ENCODE assay signal across 34 mouse cellular contexts in genomic region chr8:75489035-75489678, GRCm38 (mm10). TPM values are rescaled to one million over a fixed set of nuclear protein-coding genes. Genes with fewer than 3 reads are reported as not detected.
DNase-seq lines count a peak whose midpoint lies in the region; ATAC-seq and TF ChIP-seq lines count a peak whose summit lies in the region.
"Had no signal": no experiment of that assay in that cellular context is flagged by ENCODE, and none has a peak within 500 bp of the region (broad histone marks: within the 10 kb centered on the region; RNA-seq: fewer than 3 reads in every experiment).

No protein-coding gene starts in this region.

- no peak for TF ChIP-seq CTCF in forebrain, postnatal 0 days (IDR thresholded peaks at IDR 0.05; ENCODE audit: low read depth)
- no peak for TF ChIP-seq CTCF in kidney, postnatal 0 days (IDR thresholded peaks at IDR 0.05; ENCODE audit: low read depth)

- 87% methylated on average over 13 of the region's 13 CpGs for WGBS in forebrain, embryonic 11.5 days
- 83% methylated on average over 13 of the region's 13 CpGs for WGBS in forebrain, postnatal 0 days
- WGBS in kidney, postnatal 0 days, result 69% methylated on average over 13 of the region's 13 CpGs

- 0 out of 2 replicates have a peak, but pooled peaks have one; percentile 27 for ATAC-seq in forebrain, embryonic 11.5 days (replicated peaks; ENCODE audit: low FRiP score)
- ATAC-seq in forebrain, postnatal 0 days, result no peak
- ATAC-seq in kidney, postnatal 0 days (replicated peaks; ENCODE audit: low FRiP score, low read depth), result peak; percentile 49; the same call in 1 of the 2 replicates
- ATAC-seq: forebrain, embryonic 13.5 days; midbrain, embryonic 13.5 days had no signal

- no peak overlapping the region for H3K27ac ChIP-seq in forebrain, embryonic 11.5 days (ENCODE audit: low read depth, low read length)
- no peak overlapping the region for H3K27ac ChIP-seq in forebrain, postnatal 0 days (ENCODE audit: low read depth, low read length)
- H3K27ac ChIP-seq in kidney, postnatal 0 days, result no peak overlapping the region
- H3K27ac ChIP-seq: embryonic facial prominence, embryonic 13.5 days; forebrain, embryonic 13.5 days; heart, adult 2 months; hindbrain, embryonic 14.5 days; layer of hippocampus, adult 2 months; limb, embryonic 13.5 days; macrophage; midbrain, embryonic 13.5 days; neural tube, embryonic 13.5 days; stomach, postnatal 0 days had no signal

- H3K9ac ChIP-seq in forebrain, embryonic 11.5 days (ENCODE audit: low read length), result no peak overlapping the region
- H3K9ac ChIP-seq in forebrain, postnatal 0 days, result no peak overlapping the region
- no peak overlapping the region for H3K9ac ChIP-seq in kidney, postnatal 0 days (ENCODE audit: low read depth, low read length)
- H3K9ac ChIP-seq: embryonic facial prominence, embryonic 13.5 days; forebrain, embryonic 13.5 days; heart, embryonic 12.5 days; hindbrain, embryonic 14.5 days; limb, embryonic 13.5 days; midbrain, embryonic 13.5 days; neural tube, embryonic 13.5 days had no signal

- H3K4me3 ChIP-seq in forebrain, embryonic 11.5 days (ENCODE audit: low read depth, low read length), result no peak overlapping the region
- H3K4me3 ChIP-seq in forebrain, postnatal 0 days (ENCODE audit: low read depth, low read length), result no peak overlapping the region
- no peak overlapping the region for H3K4me3 ChIP-seq in kidney, postnatal 0 days (replicated peaks; ENCODE audit: low read depth, low read length)
- H3K4me3 ChIP-seq: embryonic facial prominence, embryonic 13.5 days; forebrain, embryonic 13.5 days; heart, adult 2 months; heart, embryonic 12.5 days; layer of hippocampus, adult 2 months; limb, embryonic 13.5 days; midbrain, embryonic 13.5 days; neural tube, embryonic 13.5 days had no signal

- H3K4me2 ChIP-seq in forebrain, embryonic 11.5 days (ENCODE audit: low read depth, low read length, severe bottlenecking), result no peak overlapping the region
- H3K4me2 ChIP-seq in forebrain, postnatal 0 days (ENCODE audit: low read depth), result no peak overlapping the region
- no peak overlapping the region for H3K4me2 ChIP-seq in kidney, postnatal 0 days (ENCODE audit: low read length)
- H3K4me2 ChIP-seq: embryonic facial prominence, embryonic 13.5 days; forebrain, embryonic 13.5 days; heart, embryonic 12.5 days; hindbrain, embryonic 14.5 days; limb, embryonic 13.5 days; liver, embryonic 11.5 days; midbrain, embryonic 13.5 days; neural tube, embryonic 13.5 days had no signal

- H3K36me3 ChIP-seq in forebrain, embryonic 11.5 days (ENCODE audit: control insufficient read depth, insufficient read depth, low read length), result no peaks in the 10 kb centered on the region
- H3K36me3 ChIP-seq in forebrain, postnatal 0 days (ENCODE audit: insufficient read depth), result no peaks in the 10 kb centered on the region
- no peaks in the 10 kb centered on the region for H3K36me3 ChIP-seq in kidney, postnatal 0 days (ENCODE audit: insufficient read depth, low read length)
- H3K36me3 ChIP-seq: embryonic facial prominence, embryonic 13.5 days; heart, embryonic 12.5 days; limb, embryonic 13.5 days; midbrain, embryonic 13.5 days; neural tube, embryonic 13.5 days had no signal

- no peak for DNase-seq in forebrain, embryonic 11.5 days (ENCODE audit: low spot score)
- no peak for DNase-seq in forebrain, postnatal 0 days
- no peak for DNase-seq in kidney, postnatal 0 days (ENCODE audit: low spot score)
- DNase-seq in kidney, adult 18-20 months, result no peak
- peak; percentile 4 for DNase-seq in 3T3-L1 (ENCODE audit: low read depth, low spot score)
- DNase-seq in WW6 (ENCODE audit: low read depth, low spot score), result peak; percentile 9
- DNase-seq in T-cell, adult 2 months (ENCODE audit: low spot score), result no peak
- DNase-seq: adrenal gland, postnatal 14 days; cerebellum, adult 11 months; cerebellum, adult 9-10 months; cerebellum, postnatal 36 days; gastrocnemius, postnatal 14 days; heart, adult 2 months; heart, postnatal 4 days; kidney, adult 2 months; kidney, postnatal 36 days; right cerebral cortex, postnatal 4 days; thymus, adult 18-20 months; thymus, postnatal 25 days had no signal

- no peaks in the 10 kb centered on the region for H3K4me1 ChIP-seq in forebrain, embryonic 11.5 days (replicated peaks; ENCODE audit: control insufficient read depth, insufficient read depth, low read length)
- H3K4me1 ChIP-seq in forebrain, postnatal 0 days (ENCODE audit: insufficient read depth), result no peaks in the 10 kb centered on the region
- no peaks in the 10 kb centered on the region for H3K4me1 ChIP-seq in kidney, postnatal 0 days (replicated peaks; ENCODE audit: insufficient read depth, low read length)
- H3K4me1 ChIP-seq: embryonic facial prominence, embryonic 13.5 days; forebrain, embryonic 13.5 days; heart, embryonic 12.5 days; limb, embryonic 13.5 days; midbrain, embryonic 13.5 days; neural tube, embryonic 13.5 days had no signal

- no peaks in the 10 kb centered on the region for H3K27me3 ChIP-seq in forebrain, embryonic 11.5 days (ENCODE audit: control insufficient read depth, insufficient read depth, low read length)
- H3K27me3 ChIP-seq in forebrain, postnatal 0 days (ENCODE audit: insufficient read depth, low read length), result no peaks in the 10 kb centered on the region
- H3K27me3 ChIP-seq in kidney, postnatal 0 days (ENCODE audit: insufficient read depth, low read length), result no peaks in the 10 kb centered on the region
- H3K27me3 ChIP-seq: embryonic facial prominence, embryonic 13.5 days; forebrain, embryonic 13.5 days; heart, embryonic 12.5 days; limb, embryonic 13.5 days; midbrain, embryonic 13.5 days; neural tube, embryonic 13.5 days had no signal

- H3K9me3 ChIP-seq in forebrain, embryonic 11.5 days (ENCODE audit: control insufficient read depth, low read length), result no peaks in the 10 kb centered on the region
- no peaks in the 10 kb centered on the region for H3K9me3 ChIP-seq in forebrain, postnatal 0 days (ENCODE audit: low read length)
- no peaks in the 10 kb centered on the region for H3K9me3 ChIP-seq in kidney, postnatal 0 days (replicated peaks; ENCODE audit: low read length)
- H3K9me3 ChIP-seq: embryonic facial prominence, embryonic 13.5 days; forebrain, embryonic 13.5 days; heart, embryonic 12.5 days; limb, embryonic 13.5 days; midbrain, embryonic 13.5 days; neural tube, embryonic 13.5 days had no signal

RNA-seq across cellular contexts. Expression of gene Iqcm, which starts 40.7 kb away (rescaled TPM):
- polyA plus RNA-seq in forebrain, embryonic 11.5 days (2014; fragmentation: Nextera tagmentation; extraction: Ambion mirVana), result 0.09 TPM in 1 of 2 replicates, not detected in the other
- 0.10 and 0.23 TPM in 2 replicates for total RNA-seq in forebrain, postnatal 0 days (2014; rRNA removed)
- 0.25 TPM in 1 of 2 replicates, not detected in the other for polyA plus RNA-seq in forebrain, postnatal 0 days (2015; fragmentation: Nextera tagmentation; extraction: Ambion mirVana)
- polyA plus RNA-seq in kidney, postnatal 0 days (2015; fragmentation: Nextera tagmentation; extraction: Ambion mirVana), result not detected in 2 replicates
- total RNA-seq: adrenal gland, postnatal 14 days; gastrocnemius, postnatal 14 days; heart, adult 2 months; heart, postnatal 4 days; megakaryocyte-erythroid progenitor cell, adult 5-6 weeks had no signal
- polyA plus RNA-seq: embryonic facial prominence, embryonic 13.5 days; forebrain, embryonic 13.5 days; heart, adult 2 months; heart, embryonic 12.5 days; heart, postnatal 0 days; hindbrain, embryonic 14.5 days; kidney, adult 2 months; liver, embryonic 11.5 days; liver, embryonic 16.5 days; macrophage; midbrain, embryonic 13.5 days; neural tube, embryonic 13.5 days; spleen, adult 2 months; stomach, postnatal 0 days had no signal

Comparison
In these comparisons a context has a peak if more than half of its experiments do, and no peak if none do; other contexts are left out.
1. DNase-seq: peak in 3T3-L1 (single experiment) and WW6 (single experiment); none in forebrain, embryonic 11.5 days (single experiment), forebrain, postnatal 0 days (single experiment), kidney, postnatal 0 days (single experiment), kidney, adult 18-20 months (single experiment) and T-cell, adult 2 months (single experiment).